Mouse (Mus musculus): ENCODE results near the gene Olfr427. TPM values are rescaled to one million over a fixed set of nuclear protein-coding genes. Genes with fewer than 3 reads are reported as not detected.

The Olfr427 gene
- polyA plus RNA-seq, 1 experiment, result not detected

DNA sequence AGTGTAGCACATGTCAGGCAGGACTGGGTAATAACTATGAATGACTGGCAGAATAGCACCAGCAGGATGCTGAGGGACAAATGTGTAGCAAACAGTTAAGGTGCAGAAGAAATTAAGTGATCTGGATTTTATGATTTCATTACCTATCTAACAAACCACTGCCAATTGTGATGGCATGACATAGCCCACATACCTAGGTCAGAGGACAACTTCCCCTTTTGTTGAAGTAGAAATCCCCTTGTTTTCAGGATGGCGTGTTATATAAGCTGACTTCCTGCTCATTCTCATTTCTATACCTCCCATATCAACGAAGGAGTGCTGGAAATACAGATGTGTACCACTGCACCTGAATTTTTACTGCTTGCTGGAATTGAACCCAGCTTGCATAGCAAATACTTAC, 44.7 kb downstream of the Olfr427 start:
- Histone ChIP-seq H3K27ac (ENCODE audit: insufficient read depth, low read depth, low read length) (no peak overlapping the region), H3K36me3 (ENCODE audit: control insufficient read depth, insufficient read depth, low read length) (no peaks in the 10 kb centered on the region), H3K4me3 (ENCODE audit: low read depth, low read length) (no peak overlapping the region), H3K4me1 (ENCODE audit: control insufficient read depth, insufficient read depth, insufficient read length, low read length) (no peaks in the 10 kb centered on the region), H3K27me3 (ENCODE audit: control insufficient read depth, insufficient read depth, low read length) (no peaks in the 10 kb centered on the region)
- 61% methylated on average over 2 of the region's 2 CpGs for WGBS
- no peak for TF ChIP-seq CTCF (IDR thresholded peaks at IDR 0.05; ENCODE audit: extremely low read depth, insufficient read length, insufficient replicate concordance, low read depth, low read length)
- no peak for TF ChIP-seq POLR2A (IDR thresholded peaks at IDR 0.05; ENCODE audit: low read depth, low read length)

DNA sequence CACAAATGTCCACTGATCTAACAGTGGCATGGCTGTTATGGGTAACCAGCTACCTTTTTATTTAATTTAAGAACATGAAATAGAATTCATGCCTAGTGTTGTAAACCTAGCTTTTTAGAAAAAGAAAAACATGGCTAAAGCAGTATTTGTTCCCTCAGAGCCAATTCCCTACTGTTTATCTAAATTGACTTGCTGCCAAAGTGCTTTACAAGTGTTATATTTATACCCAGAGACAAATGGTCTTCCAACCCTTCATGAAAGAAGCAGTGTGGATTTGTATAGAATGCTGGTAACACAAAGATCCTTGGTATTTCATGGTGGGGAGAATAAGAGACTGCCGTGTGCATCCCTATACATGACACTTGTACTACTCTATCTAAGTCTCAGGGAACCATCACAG, 50.0 kb downstream of the Olfr427 start:
- 79% methylated on average over 1 of the region's 1 CpGs for WGBS
- Histone ChIP-seq H3K4me1 (ENCODE audit: control insufficient read depth, insufficient read depth, insufficient read length, low read length) (no peaks in the 10 kb centered on the region), H3K27me3 (ENCODE audit: control insufficient read depth, insufficient read depth, low read length) (no peaks in the 10 kb centered on the region), H3K27ac (ENCODE audit: insufficient read depth, low read depth, low read length) (no peak overlapping the region), H3K4me3 (ENCODE audit: low read depth, low read length) (no peak overlapping the region), H3K36me3 (ENCODE audit: control insufficient read depth, insufficient read depth, low read length) (no peaks in the 10 kb centered on the region)
- TF ChIP-seq POLR2A (IDR thresholded peaks at IDR 0.05; ENCODE audit: low read depth, low read length), result no peak
- no peak for TF ChIP-seq CTCF (IDR thresholded peaks at IDR 0.05; ENCODE audit: extremely low read depth, insufficient read length, insufficient replicate concordance, low read depth, low read length)

DNA sequence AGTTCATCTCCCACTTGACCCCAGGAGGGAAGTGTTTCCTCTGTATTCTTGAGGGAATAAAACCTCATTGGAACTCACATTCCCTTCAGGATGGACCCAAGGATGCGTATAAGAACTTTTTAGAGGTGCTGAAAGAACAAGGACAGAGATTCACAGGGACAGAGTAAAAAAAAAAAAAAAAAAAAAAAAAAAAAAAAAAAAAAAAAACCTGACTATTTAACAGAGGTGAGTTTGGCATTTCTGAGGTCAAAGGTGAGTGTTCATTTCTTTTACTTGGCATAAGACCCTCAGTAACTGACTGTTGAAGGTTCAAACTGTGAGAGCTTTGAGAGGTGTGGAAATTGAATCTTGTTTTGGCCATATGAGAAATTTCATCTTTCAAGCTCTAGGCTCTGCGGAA, 52.6 kb downstream of the Olfr427 start:
- TF ChIP-seq POLR2A (IDR thresholded peaks at IDR 0.05; ENCODE audit: low read depth, low read length), result no peak
- no peak for TF ChIP-seq CTCF (IDR thresholded peaks at IDR 0.05; ENCODE audit: extremely low read depth, insufficient read length, insufficient replicate concordance, low read depth, low read length)
- H3K4me3 ChIP-seq (ENCODE audit: low read depth, low read length), result no peak overlapping the region
- 90% methylated on average over 2 of the region's 2 CpGs for WGBS
- no peaks in the 10 kb centered on the region for H3K4me1 ChIP-seq (ENCODE audit: control insufficient read depth, insufficient read depth, insufficient read length, low read length)
- H3K27ac ChIP-seq (ENCODE audit: insufficient read depth, low read depth, low read length), result no peak overlapping the region
- no peaks in the 10 kb centered on the region for H3K27me3 ChIP-seq (ENCODE audit: control insufficient read depth, insufficient read depth, low read length)
- H3K36me3 ChIP-seq (ENCODE audit: control insufficient read depth, insufficient read depth, low read length), result no peaks in the 10 kb centered on the region

Other genes starting within 250 kb of the Olfr427 start
- 0.06 and 0.15 TPM in 2 replicates for gene Ifi211, start 183.8 kb upstream of the Olfr427 start, polyA plus RNA-seq (2012; rRNA removed)
- 0.19 and 0.33 TPM in 2 replicates for gene Mndal, start 154.4 kb upstream of the Olfr427 start, polyA plus RNA-seq (2012; rRNA removed)
- 1.4 and 2.3 TPM in 2 replicates for gene Ifi203, start 154.2 kb upstream of the Olfr427 start, polyA plus RNA-seq (2012; rRNA removed)
- 0.10 TPM in 1 of 2 replicates, not detected in the other for gene Ifi202b, start 114.1 kb upstream of the Olfr427 start, polyA plus RNA-seq (2012; rRNA removed)
- gene Ifi205, start 65.1 kb upstream of the Olfr427 start, polyA plus RNA-seq (2012; rRNA removed), result 0.06 and 0.10 TPM in 2 replicates
- 0.10 and 0.11 TPM in 2 replicates for gene Olfr433, start 56.2 kb upstream of the Olfr427 start, polyA plus RNA-seq (2012; rRNA removed)
- 0.34 TPM in 1 of 2 replicates, not detected in the other for gene Olfr432, start 47.7 kb upstream of the Olfr427 start, polyA plus RNA-seq (2012; rRNA removed)
- gene Olfr430, start 30.3 kb upstream of the Olfr427 start, polyA plus RNA-seq (2012; rRNA removed), result not detected in 2 replicates
- not detected in 2 replicates for gene Olfr429, start 12.6 kb upstream of the Olfr427 start, polyA plus RNA-seq (2012; rRNA removed)
- gene Olfr231, start 24.3 kb downstream of the Olfr427 start, polyA plus RNA-seq (2012; rRNA removed), result not detected in 2 replicates
- 0.10 TPM in 1 of 2 replicates, not detected in the other for gene Olfr424, start 34.6 kb downstream of the Olfr427 start, polyA plus RNA-seq (2012; rRNA removed)
- gene Olfr420, start 58.7 kb downstream of the Olfr427 start, polyA plus RNA-seq (2012; rRNA removed), result not detected in 2 replicates
- not detected in 2 replicates for gene Spta1, start 75.9 kb downstream of the Olfr427 start, polyA plus RNA-seq (2012; rRNA removed)
- gene Olfr419, start 155.2 kb downstream of the Olfr427 start, polyA plus RNA-seq (2012; rRNA removed), result not detected in 2 replicates
- gene Mptx1, start 233.6 kb downstream of the Olfr427 start, polyA plus RNA-seq (2012; rRNA removed), result 1.2 and 3.5 TPM in 2 replicates